Mouse (Mus musculus): ENCODE results near the gene Spink4.
"Not testable (repeated sequence)": the region's sequence is repeated elsewhere in the genome, so short reads cannot be mapped to it uniquely, and the experiment has no call there.

DNA sequence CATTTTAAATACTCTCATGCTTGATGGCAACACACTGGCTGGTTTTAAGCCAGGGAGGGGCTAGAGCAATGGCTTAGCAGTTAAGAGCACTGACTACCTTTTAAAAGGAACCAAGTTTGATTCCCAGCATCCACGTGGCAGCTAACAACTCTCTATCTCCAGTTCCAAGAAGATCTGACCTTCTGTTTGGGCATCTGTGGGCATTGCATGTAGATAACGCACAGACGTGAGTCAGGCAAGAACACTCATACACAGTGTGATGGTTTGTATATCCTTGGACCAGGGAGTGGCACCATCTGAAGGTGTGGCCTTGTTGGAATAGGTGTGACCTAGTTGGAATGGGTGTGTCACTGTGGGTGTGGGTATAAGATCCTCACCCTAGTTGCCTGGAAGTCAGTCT, 14.5 kb downstream of the Spink4 start:
- not testable (repeated sequence) for TF ChIP-seq FOSL1 (IDR thresholded peaks at IDR 0.05; ENCODE audit: insufficient read depth, low read length, poor library complexity, severe bottlenecking); CTCF (IDR thresholded peaks at IDR 0.05; ENCODE audit: control insufficient read depth, insufficient read depth, insufficient read length); MYOG (IDR thresholded peaks at IDR 0.05; ENCODE audit: control insufficient read depth, extremely low read depth, insufficient read length)

Data from C2C12 (cell line).